Mouse (Mus musculus) heart, adult 8-10 months (tissue): ENCODE data around the gene Rpl14. TPM values are rescaled to one million over a fixed set of nuclear protein-coding genes. Genes with fewer than 3 reads are reported as not detected.

Experiments used
- DNase-seq: peaks from one replicate; pipeline ENCODE4 v3.0.0; 2022; ENCODE audit warnings: low spot score
- total RNA-seq, 4 experiments: library from RNA; stranded (reverse); gene quantifications; 2 replicates each; pipeline ENCODE4 v1.2.4; 2022

The Rpl14 gene
- total RNA-seq, 4 experiments from 2014 or later, result 266 to 316 (median 288) TPM

GRCm38 (mm10) chr9:120571593-120572385 is 545 bp downstream of the Rpl14 start:
- DNase-seq, result no peak

GRCm38 (mm10) chr9:120575748-120576661 is 4.8 kb downstream of the Rpl14 start:
- no peak for DNase-seq

- DNase-seq, result no peak
Measured at GRCm38 (mm10) chr9:120576662-120577013, 5.4 kb downstream of the Rpl14 start.

- DNase-seq, result peak; percentile 85
Measured at GRCm38 (mm10) chr9:120577133-120577651, 5.9 kb downstream of the Rpl14 start.

- no peak for DNase-seq
Measured at GRCm38 (mm10) chr9:120577706-120578405, 6.6 kb downstream of the Rpl14 start.

GRCm38 (mm10) chr9:120578701-120579100 is 7.5 kb downstream of the Rpl14 start:
- DNase-seq, result no peak

GRCm38 (mm10) chr9:120579808-120580207 is 8.6 kb downstream of the Rpl14 start:
- DNase-seq, result no peak

GRCm38 (mm10) chr9:120581941-120582618 is 10.8 kb downstream of the Rpl14 start:
- peak; percentile 52 for DNase-seq

GRCm38 (mm10) chr9:120582619-120583308 is 11.5 kb downstream of the Rpl14 start:
- peak; percentile 90 for DNase-seq

- DNase-seq, result no peak
Measured at GRCm38 (mm10) chr9:120583314-120583713, 12.1 kb downstream of the Rpl14 start.

- peak; percentile 64 for DNase-seq
Measured at GRCm38 (mm10) chr9:120586546-120586945, 15.3 kb downstream of the Rpl14 start.

GRCm38 (mm10) chr9:120591490-120591889 is 20.2 kb downstream of the Rpl14 start:
- peak; percentile 64 for DNase-seq

GRCm38 (mm10) chr9:120593383-120594101 is 22.3 kb downstream of the Rpl14 start:
- no peak for DNase-seq

- DNase-seq, result no peak
Measured at GRCm38 (mm10) chr9:120594839-120595238, 23.6 kb downstream of the Rpl14 start.

- DNase-seq, result no peak
Measured at GRCm38 (mm10) chr9:120595306-120595705, 24.1 kb downstream of the Rpl14 start.

- DNase-seq, result peak; percentile 69
Measured at GRCm38 (mm10) chr9:120601488-120602171, 30.4 kb downstream of the Rpl14 start.

- peak; percentile 6 for DNase-seq
Measured at GRCm38 (mm10) chr9:120602172-120602838, 31.1 kb downstream of the Rpl14 start.

GRCm38 (mm10) chr9:120602839-120603511 is 31.7 kb downstream of the Rpl14 start:
- DNase-seq, result peak; percentile 91
